Mouse (Mus musculus): ENCODE data around the gene Ost4.

- TF ChIP-seq POLR2A (IDR thresholded peaks at IDR 0.05; ENCODE audit: insufficient read depth, low read depth, low read length) (no peak), CTCF (IDR thresholded peaks at IDR 0.05; ENCODE audit: insufficient read depth, low read depth, low read length) (no peak)
These were observed 44.1 kb upstream of the Ost4 start for GRCm38 (mm10) chr5:30951706-30952105.
